Mouse (Mus musculus): ENCODE measurements around the gene Cox6b2.
A peak's percentile ranks its signal among the peaks of the same experiment; 100 is the strongest.

The Cox6b2 gene

GRCm38 (mm10) chr7:4759670-4760069 is 6.8 kb upstream of the Cox6b2 start:
- peak; percentile 79 for DNase-seq

GRCm38 (mm10) chr7:4751971-4752820 is 698 bp downstream of the Cox6b2 start:
- DNase-seq, result peak; percentile 93

DNA sequence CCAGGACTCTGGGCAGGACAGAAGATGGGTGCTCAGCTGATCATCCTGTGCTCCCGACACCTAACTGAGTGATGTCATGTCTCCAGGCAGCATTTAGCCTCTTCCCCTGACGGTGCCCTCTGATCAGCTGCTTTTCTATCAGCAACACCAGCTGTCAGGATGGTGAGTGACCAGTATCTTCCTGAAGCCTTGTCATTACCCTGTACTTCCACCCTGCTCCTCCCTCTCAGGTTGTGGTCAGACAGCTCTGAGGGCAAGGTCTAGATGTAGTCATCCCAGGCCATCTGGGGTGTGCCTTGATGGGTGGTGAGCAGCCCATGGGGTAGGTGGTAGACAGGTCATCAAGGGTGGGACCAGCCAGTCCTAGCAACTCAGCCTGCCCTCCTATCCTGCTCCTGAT is 3.7 kb downstream of the Cox6b2 start:
- peak; percentile 82 for DNase-seq

DNA sequence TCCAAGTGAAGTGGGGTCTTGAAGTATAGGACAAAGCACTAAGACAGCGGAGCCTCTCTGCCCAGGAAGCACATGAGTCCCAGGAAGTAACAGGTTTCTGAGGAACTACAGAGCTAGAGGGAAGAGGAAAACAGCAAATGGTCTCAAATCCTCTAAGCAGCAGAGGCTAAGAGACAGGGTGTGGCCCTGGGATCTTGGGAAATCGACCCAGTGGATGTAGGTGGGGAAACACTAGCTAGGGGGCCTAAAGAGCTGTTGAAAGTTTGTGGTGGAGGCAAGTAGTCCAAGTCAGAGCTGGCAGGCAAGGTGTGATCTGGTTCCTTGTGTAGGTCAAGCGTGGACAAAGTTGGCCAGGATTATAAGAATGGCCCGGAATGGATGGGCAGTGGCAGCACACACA is 4.6 kb downstream of the Cox6b2 start:
- peak; percentile 81 for DNase-seq

GRCm38 (mm10) chr7:4747156-4747899 is 5.6 kb downstream of the Cox6b2 start:
- DNase-seq, result peak; percentile 87

- peak; percentile 88 for DNase-seq
Observed at GRCm38 (mm10) chr7:4746326-4746980, 6.4 kb downstream of the Cox6b2 start.

- peak; percentile 86 for DNase-seq
Observed at GRCm38 (mm10) chr7:4744886-4745285, 8.0 kb downstream of the Cox6b2 start.

GRCm38 (mm10) chr7:4743354-4743753 is 9.5 kb downstream of the Cox6b2 start:
- peak; percentile 74 for DNase-seq

- no peak for DNase-seq
Observed at GRCm38 (mm10) chr7:4742482-4742819, 10.4 kb downstream of the Cox6b2 start.

DNA sequence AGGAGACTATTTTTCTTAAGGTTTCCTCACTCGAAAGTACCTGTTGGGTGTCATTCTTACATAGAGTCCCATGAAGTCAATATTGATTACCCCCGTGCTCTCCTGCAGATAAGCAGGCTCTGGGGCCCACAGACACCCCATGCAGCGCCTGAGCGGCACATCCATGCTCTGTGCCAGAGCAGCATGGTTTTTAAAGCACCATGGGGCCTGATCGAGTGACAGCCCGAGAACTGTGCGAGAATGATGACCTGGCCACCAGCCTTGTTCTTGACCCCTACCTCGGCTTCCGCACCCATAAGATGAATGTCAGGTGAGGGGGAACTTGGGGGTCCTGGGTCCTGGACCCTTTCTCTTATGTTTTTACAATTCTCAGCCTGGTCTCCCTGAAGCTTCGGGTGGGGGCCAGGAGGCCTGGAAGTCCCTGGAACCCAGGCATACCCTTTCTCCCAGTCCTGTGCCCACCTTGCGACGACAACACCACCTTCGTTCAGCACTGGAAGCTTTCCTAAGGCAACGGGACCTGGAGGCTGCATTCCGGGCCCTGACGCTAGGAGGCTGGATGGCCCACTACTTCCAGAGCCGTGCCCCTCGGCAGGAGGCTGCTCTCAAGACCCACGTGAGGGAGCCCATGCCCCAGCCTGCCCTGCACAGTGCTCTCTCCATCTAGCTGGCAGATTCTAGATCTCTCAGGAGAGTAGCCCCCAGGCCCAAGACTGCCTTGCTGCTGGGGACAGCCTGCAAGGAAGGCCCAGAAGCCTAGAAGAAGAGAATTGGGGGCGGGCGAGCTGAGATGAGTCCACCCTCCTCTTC is 11.0 kb downstream of the Cox6b2 start:
- DNase-seq, result peak; percentile 92

GRCm38 (mm10) chr7:4741151-4741550 is 11.7 kb downstream of the Cox6b2 start:
- DNase-seq, result peak; percentile 98

- no peak for DNase-seq
Observed at GRCm38 (mm10) chr7:4740309-4740727, 12.6 kb downstream of the Cox6b2 start.

GRCm38 (mm10) chr7:4739544-4740275 is 13.2 kb downstream of the Cox6b2 start, which contains the start of gene Kmt5c:
TSS of gene Kmt5c (plus strand) at chr7:4740115.
- peak; percentile 100 for DNase-seq

DNA sequence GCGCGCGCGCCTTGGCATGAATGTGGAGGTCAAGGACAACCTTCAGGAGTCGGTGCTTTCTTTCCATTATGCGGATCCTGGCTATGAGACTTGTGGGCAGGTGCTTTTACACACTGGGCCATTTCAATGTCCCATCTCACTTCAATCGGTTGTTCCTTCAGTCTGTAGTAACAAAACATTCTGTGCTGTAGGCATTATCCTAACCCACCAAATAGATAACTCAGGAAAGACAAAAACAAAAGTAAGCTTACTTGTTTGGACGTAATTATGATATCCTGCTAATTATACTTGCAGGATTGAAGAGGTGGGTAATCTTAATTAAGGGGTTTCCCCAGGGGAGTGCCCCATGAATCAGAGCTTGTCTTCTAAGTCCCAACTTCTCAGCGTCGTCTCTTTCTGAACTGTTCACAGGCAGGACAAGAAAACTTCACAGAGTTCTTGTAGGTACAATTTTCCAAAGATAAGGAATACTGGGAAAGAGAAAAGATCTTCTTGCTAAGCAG is 13.8 kb downstream of the Cox6b2 start:
- no peak for DNase-seq

- DNase-seq, result no peak
Observed at GRCm38 (mm10) chr7:4732968-4733392, 19.9 kb downstream of the Cox6b2 start.

GRCm38 (mm10) chr7:4731090-4731489 is 21.8 kb downstream of the Cox6b2 start:
- DNase-seq, result no peak

DNA sequence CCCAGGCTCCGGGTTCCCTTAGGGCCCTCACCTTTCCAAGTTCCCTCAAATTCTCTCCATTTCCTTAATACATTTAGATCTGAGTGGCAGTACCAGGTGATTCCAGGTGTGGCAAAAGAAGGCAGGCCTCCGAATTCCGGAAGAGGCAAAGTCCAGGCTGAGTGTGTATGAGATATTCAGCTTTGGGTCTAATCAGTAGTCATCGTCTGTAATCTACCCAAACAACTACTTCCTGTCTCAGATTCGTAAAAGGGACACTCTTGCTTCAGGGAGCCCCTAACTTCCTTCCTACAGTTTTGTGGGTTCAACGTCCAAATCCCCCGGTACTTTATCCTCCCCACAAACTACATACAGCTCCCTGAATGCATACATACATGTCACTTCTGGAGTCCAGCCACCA is 27.7 kb downstream of the Cox6b2 start, which contains the start of gene Tmem150b:
Gene Tmem150b (minus strand): TSS at position 81 of the 400 bp plus-strand sequence.
- no peak for DNase-seq

GRCm38 (mm10) chr7:4724359-4724758 is 28.5 kb downstream of the Cox6b2 start:
- no peak for DNase-seq

DNA sequence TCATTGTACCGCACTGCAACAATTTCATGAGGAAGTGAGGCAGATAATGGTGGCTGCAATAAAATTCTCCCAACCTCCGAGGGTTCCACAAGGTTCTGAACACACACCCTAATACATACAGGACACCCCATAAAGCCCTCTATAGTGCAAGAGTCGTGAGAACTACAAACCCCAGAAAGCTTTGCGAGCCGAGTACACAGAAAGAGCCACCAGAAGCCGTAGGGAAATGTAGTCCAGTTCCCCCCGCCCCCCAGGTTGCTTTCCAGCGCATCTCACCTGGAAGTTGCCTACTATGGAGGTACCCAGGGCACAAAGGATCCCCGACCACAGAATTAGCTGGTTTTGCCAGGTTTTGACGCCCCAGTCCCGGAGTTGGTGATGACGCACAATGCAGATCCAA is 29.4 kb downstream of the Cox6b2 start:
- peak; percentile 94 for DNase-seq

DNA sequence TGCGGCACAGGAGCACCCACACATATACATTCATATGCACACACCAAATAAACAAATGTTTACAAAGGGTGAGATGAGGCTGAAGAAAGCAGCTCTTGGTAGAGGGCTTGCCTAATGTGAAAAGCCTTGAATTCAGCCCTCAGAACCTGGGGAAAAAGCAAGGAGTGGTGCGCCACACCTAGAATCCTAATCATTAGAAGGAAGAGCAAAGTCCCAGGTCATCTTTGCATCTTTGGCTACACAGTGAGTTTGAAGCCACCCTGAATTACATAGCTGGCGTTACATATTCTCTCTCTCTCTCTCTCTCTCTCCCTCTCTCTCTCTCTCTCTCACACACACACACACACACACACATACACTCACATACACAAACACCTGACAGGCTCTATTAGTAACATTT is 33.6 kb downstream of the Cox6b2 start:
- no peak for DNase-seq

DNA sequence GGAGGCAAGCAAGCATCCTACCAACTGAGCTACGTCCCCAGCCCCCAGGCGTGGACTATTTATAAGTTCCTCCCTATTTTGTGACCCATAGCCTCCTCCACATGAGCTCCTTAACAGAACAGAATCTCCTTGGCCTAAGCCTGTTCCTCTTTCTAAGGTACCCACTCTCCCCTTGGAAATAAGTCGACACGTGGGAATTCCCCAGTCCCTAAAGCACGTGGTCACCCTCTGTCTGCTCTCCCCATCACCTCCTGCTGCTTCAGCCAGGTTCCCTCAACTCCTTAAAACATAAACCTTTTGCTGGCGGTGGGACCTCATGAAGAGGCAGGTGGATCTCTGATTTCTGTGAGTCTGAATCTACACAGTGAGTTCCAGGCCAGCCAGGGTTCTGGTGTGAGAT is 35.9 kb downstream of the Cox6b2 start:
- DNase-seq, result no peak

DNA sequence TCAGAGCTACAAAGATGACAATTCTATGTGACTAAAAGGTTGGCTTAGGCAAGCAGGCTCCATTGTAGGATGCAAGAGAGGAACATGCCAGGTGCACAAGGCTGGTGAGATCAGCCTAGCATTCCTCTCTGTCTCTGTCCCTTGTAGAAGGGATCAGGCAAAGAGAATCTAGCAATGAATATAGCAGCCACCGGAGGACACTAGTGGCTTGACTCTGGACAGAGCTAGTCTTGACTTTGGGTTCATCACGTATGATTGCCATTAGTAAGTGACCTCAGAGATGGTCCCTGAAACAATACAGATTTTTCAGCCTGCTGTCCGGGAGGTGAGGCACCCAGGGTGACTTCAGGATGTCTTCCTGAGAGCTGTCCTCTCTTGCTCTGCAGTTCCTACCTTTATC is 40.3 kb downstream of the Cox6b2 start:
- no peak for DNase-seq

All from heart, adult 11 months (tissue).